Mouse (Mus musculus) ovary, postnatal 14 days (tissue): ENCODE results near the gene Rara.

ENCODE experiments used
- DNase-seq: peaks from one replicate; pipeline ENCODE4 v3.0.0; 2022; ENCODE audit warnings: low spot score

The Rara gene

GRCm38 (mm10) chr11:99006788-99007187 lies 79.2 kb downstream of the Rara start:
- DNase-seq: no peak

- no peak for DNase-seq
Measured at GRCm38 (mm10) chr11:99010124-99010523, 82.5 kb downstream of the Rara start.

DNA sequence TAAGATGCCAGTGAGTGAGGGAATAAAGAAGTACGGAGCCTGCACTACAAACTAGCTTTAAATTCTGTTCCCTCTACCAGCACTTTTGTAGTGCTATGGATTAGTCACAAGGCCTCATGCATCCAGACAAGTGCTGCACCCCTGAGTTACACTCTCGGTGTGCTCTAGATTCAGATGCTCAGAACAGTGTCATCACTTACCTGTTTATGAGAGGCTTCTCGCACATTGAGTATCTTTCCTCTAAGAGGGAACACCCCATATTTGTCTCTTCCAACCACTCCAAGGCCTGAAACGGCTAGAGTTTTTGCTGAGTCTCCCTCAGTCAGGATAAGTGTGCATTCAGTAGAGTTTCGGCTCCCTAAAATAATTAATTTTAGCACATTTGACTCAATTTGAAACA lies 83.1 kb downstream of the Rara start:
- no peak for DNase-seq

DNA sequence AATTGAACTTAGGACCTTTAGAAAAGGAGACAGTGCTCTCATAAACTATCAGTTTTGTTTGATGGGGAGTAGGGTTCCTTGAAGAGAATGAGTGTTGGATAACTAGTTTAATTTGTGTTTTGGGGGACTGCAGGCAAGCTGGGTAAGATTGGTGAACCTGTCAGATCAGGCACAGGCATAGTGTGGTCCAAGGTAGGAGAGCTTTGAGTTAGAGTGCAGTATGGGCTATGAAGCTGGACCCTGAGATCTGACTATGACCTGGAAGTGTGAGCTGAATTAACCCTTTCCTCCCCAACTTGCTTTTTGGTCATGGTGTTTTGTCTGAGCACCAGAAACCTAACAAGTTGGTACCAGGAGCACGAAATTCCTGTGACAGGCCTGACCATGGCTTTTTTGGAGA lies 86.2 kb downstream of the Rara start:
- DNase-seq: no peak

DNA sequence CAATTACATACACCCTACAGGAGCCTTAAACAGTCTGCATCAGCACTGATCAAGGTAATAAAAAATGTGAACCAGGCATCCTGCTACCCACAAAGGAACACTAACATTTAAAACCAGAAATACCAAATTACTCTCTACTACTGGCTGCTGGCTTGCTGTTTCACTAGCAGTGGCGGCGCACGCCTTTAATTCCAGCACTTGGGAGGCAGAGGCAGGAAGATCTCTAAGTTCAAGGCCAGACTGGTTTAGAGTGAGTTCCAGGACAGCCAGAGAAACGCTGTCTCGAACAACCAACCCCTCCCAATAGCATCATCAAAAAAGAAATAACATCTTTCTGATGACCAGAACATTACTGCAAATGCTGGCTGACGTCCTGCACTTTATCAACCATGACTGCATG lies 92.2 kb downstream of the Rara start:
- DNase-seq: no peak

DNA sequence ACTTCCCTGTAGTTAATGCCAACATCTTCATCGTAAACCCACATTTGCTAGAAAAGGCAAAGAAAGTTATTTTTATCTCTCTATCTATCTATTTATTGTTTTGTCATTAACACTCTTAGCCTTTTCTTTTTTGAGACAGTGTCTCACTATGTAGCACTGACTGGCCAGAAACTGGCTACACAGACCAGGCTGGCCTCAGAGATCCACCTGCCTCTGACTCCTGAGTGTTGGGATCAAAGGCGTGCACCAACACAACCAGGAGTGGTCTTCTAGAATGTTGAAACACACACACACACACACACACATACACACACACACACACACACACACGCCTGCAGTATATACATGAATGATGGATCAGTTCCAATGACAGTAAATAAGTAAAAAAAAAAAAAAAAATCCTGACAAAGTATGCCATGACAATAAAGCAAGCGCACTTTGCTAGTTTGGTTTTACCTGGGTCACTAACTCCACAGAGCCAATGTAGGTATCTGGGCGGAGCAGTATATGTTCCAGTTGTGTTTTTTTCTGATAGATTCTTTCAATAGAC lies 94.8 kb downstream of the Rara start:
- no peak for DNase-seq

- DNase-seq: no peak
Measured at GRCm38 (mm10) chr11:99023094-99023493, 95.5 kb downstream of the Rara start.

- peak; percentile 99 for DNase-seq
Measured at GRCm38 (mm10) chr11:99023500-99024467, 96.2 kb downstream of the Rara start, which contains the start of gene Top2a. Gene Top2a, minus strand, starts transcription at chr11:99024189.
